Mouse (Mus musculus): Measurements from ENCODE around the gene Mrgprx1. TPM values are rescaled to one million over a fixed set of nuclear protein-coding genes. Genes with fewer than 3 reads are reported as not detected.

The Mrgprx1 gene
- 0.10 TPM in 1 of 2 replicates, not detected in the other for polyA plus RNA-seq (2012; rRNA removed; ENCODE audit: low replicate concordance)

DNA sequence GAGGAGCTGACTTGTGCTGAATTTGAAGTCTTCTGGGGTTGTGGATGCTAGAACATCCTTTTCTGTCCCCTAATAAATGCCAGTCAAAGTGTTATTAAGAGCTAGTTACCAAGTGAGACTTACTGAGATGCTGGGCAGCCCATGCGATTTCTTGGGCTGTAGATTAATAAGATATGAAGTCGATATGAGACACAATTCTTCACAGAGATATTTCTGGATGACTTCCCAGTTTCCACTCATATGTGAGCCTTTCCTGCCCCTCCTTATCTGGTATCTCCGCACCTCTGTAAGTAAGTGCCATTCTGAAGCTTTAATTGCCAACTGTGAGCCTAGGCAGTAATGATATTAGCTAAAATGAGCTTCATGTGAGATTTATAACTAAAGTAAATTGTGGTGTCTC lies at the start of gene Mrgprx1:
TSS of gene Mrgprx1 (minus strand) at position 101 of the 400 bp plus-strand sequence.

DNA sequence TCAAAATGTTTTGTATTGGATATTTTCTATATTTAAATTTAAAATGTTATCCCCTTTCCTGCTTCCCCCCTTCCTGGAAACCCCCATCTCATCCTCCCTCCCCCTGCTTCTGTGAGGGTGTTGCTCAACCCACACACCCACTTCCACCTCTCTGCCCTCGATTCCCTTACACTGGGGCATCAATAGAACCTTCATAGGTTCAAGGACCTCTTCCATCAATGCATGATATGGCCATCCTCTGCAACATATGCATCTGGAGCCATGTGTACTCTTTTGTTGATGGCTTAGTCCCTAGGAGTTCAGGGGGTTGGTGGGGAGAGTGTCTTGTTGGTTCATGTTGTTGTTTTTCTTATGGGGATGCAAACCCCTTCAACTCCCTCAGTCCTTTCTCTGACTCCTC lies 45.4 kb downstream of the Mrgprx1 start, which contains the start of gene Mrgpra4:
TSS of gene Mrgpra4 (minus strand) at position 101 of the 400 bp plus-strand sequence.

Other genes with a start within 250 kb of the Mrgprx1 start
- not detected in 2 replicates for gene Mrgpra4, start 45.5 kb downstream of the Mrgprx1 start, polyA plus RNA-seq (2012; rRNA removed; ENCODE audit: low replicate concordance)
- not detected in 2 replicates for gene Mrgprb5, start 141.4 kb upstream of the Mrgprx1 start, polyA plus RNA-seq (2012; rRNA removed; ENCODE audit: low replicate concordance)
- not detected in 2 replicates for gene Mrgprb4, start 171.7 kb upstream of the Mrgprx1 start, polyA plus RNA-seq (2012; rRNA removed; ENCODE audit: low replicate concordance)

All from subcutaneous adipose tissue, adult 2 months (tissue).